Mouse (Mus musculus): ENCODE results near the gene Nabp1.

DNA sequence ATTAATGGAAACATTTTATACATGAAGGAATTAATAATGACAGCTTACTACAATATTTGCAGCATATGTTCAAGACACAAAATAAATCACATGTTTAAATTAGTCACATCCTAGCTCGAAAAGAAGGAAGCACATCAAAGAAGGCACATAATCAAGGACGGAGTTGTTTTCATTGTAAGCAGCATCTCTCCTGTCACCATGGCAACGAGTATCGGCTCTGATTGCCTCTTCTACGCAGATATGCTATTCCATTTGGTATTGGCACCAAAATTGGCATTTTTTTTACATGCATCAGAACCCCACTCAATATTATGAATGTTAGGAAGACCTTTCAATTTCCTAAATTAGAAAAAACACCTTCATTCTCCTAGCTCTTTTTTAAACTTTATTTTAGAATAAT is 59.5 kb downstream of the Nabp1 start:
- TF ChIP-seq CTCF (IDR thresholded peaks at IDR 0.05; ENCODE audit: low read depth), result no peak
- TF ChIP-seq EP300 (IDR thresholded peaks at IDR 0.05; ENCODE audit: low read depth), result no peak
